Mouse (Mus musculus) stomach, postnatal 0 days (tissue): ENCODE measurements at regions not wholly inside any gene's neighbourhood (a gene's known extent, or its start where the extent isn't known, plus 50 kb on each side); places are given as distances from the start of the nearest gene placed in this dataset.
A peak's percentile ranks its signal among the peaks of the same experiment; 100 is the strongest.

Experiments used
- CTCF ChIP-seq: IDR thresholded peaks from 2 replicates; pipeline ENCODE4 v1.5.1; 2016; ENCODE audit warnings: antibody characterized with exemption, low read depth, mild to moderate bottlenecking, moderate library complexity
- EP300 ChIP-seq: optimal IDR thresholded peaks from 2 replicates; pipeline ENCODE3; 2016; ENCODE audit warnings: antibody characterized with exemption

DNA sequence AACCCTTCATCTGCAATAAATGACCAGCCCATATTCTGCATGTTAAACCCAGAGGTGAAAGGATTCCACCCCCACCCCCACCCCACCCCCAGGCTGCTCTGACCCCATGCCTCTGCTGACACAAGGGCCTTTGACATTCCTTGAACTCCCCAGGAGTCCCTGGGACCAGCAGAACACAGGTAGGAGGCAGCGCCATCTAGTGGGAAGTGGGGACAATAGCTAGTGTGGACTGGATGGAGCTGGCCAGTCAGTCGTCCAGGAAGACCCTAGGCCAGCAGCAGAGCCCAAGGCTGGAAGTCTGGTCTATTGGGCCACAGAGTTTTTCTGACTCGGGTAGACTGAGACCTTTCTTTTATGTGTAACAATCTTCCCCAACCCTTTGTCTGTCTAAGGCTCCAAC lies 71.8 kb upstream of the Ppp1r26 start:
- TF ChIP-seq CTCF (peak; percentile 87), EP300 (no peak)
